Mouse (Mus musculus) stomach, postnatal 0 days (tissue): ENCODE results near the gene Glis2.

Experiments
- CTCF ChIP-seq: IDR thresholded peaks from 2 replicates; pipeline ENCODE4 v1.5.1; 2016; ENCODE audit warnings: antibody characterized with exemption, low read depth, mild to moderate bottlenecking, moderate library complexity
- EP300 ChIP-seq: optimal IDR thresholded peaks from 2 replicates; pipeline ENCODE3; 2016; ENCODE audit warnings: antibody characterized with exemption

DNA sequence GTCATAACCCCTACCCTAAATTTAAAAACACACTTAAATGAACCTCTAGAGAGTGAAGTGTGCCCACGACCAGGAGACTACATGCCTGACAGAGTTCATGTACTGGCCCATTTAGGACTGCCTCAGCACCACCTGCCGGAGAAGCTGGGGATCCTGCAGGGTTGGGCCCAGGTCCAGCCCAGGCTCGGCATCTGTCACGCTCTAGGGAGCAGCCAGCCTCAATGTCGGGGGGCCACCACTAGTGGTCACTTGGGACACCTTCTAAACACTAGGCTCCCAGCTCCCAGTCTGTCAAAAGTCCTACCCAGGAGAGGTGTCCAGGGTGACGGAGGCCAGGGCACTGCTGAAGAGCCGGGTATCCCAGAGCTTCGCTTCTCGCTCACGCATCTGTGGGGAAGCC lies 60.2 kb downstream of the Glis2 start:
- TF ChIP-seq CTCF (peak; percentile 38), EP300 (no peak)
